Mouse (Mus musculus) hindbrain, embryonic 16.5 days (tissue): ENCODE results near the gene Elfn1. TPM values are rescaled to one million over a fixed set of nuclear protein-coding genes. Genes with fewer than 3 reads are reported as not detected.

Source experiments
- ATAC-seq: fragments of 200-750 bp; cut with Nextera tagmentation; 2 replicates; pipeline ENCODE4 v1.8.0; 2017; ENCODE audit warnings: moderate TSS enrichment, moderate library complexity
- H3K27ac ChIP-seq: fragments of 300-500 bp; sonication (generic); 2 replicates; pipeline ENCODE4 v1.5.1; 2014; ENCODE audit warnings: low read depth, mild to moderate bottlenecking, control low read depth, low read length, moderate library complexity
- H3K27me3 ChIP-seq: fragments of 300-500 bp; sonication (generic); replicated peaks from 2 replicates; pipeline ENCODE4 v1.6.1; 2014; ENCODE audit warnings: low read length; ENCODE audit not compliant: control insufficient read depth, insufficient read depth
- H3K36me3 ChIP-seq: fragments of 300-500 bp; sonication (generic); 2 replicates; pipeline ENCODE4 v1.6.1; 2014; ENCODE audit warnings: mild to moderate bottlenecking, low read length, moderate library complexity, mixed read lengths; ENCODE audit not compliant: control insufficient read depth, insufficient read depth
- H3K4me1 ChIP-seq: fragments of 300-500 bp; sonication (generic); 2 replicates; pipeline ENCODE4 v1.6.1; 2014; ENCODE audit warnings: low read depth, low read length; ENCODE audit not compliant: control insufficient read depth, insufficient read depth
- H3K4me2 ChIP-seq: fragments of 300-500 bp; sonication (generic); 2 replicates; pipeline ENCODE4 v1.6.1; 2014; ENCODE audit warnings: mild to moderate bottlenecking, low read length, control low read depth, moderate library complexity
- H3K4me3 ChIP-seq: fragments of 300-500 bp; sonication (generic); 2 replicates; pipeline ENCODE4 v1.5.1; 2014; ENCODE audit warnings: mild to moderate bottlenecking, low read length, control low read depth, moderate library complexity
- H3K9ac ChIP-seq: fragments of 300-500 bp; sonication (generic); 2 replicates; pipeline ENCODE4 v1.6.1; 2014; ENCODE audit warnings: low read depth, mild to moderate bottlenecking, control low read depth, low read length, moderate library complexity
- H3K9me3 ChIP-seq: fragments of 300-500 bp; sonication (generic); 2 replicates; pipeline ENCODE4 v1.6.1; 2014; ENCODE audit warnings: mild to moderate bottlenecking, low read length, moderate library complexity; ENCODE audit not compliant: control insufficient read depth
- WGBS: fragments of 180-500 bp; shearing (Covaris S2); extraction: QIAGEN DNeasy Blood & Tissue Kit; methylation state at CpG from one replicate; pipeline ENCODE4 v1.1.7; 2014; 5-methylcytosine and 5-hydroxymethylcytosine counted together
- polyA plus RNA-seq: library from polyadenylated mRNA; unstranded; fragments of >200 nt; fragmentation: Nextera tagmentation; extraction: Ambion mirVana; gene quantifications from 2 replicates; pipeline ENCODE4 v1.2.1, GENCODE M21; 2015

The Elfn1 gene
- polyA plus RNA-seq, 1 experiment from 2014 or later, result 2.8 TPM

DNA sequence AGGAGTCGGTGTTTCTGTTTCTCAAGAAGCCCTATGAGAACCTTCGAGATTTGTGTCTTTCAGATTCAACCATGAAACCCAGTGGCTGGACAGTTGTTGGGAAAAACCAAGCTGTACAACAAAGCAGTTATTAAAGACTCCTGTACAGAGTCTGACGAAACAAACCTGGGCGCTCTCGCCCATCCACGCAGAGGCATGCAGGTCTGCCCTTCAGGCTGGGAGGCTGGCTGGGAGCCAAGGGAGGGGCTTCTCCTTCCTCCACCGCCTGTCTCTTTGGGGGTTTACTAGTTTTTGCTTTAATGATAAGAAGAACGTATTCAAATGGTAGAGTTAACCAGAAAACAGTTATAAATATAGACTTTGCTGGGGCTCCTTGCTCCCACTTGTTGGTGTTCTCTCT is 99.1 kb downstream of the Elfn1 start:
- H3K27ac ChIP-seq, result no peak overlapping the region
- ATAC-seq, result no peak
- no peak overlapping the region for H3K9ac ChIP-seq
- H3K27me3 ChIP-seq, result no peaks in the 10 kb centered on the region
- H3K36me3 ChIP-seq, result no peaks in the 10 kb centered on the region
- no peaks in the 10 kb centered on the region for H3K9me3 ChIP-seq
- H3K4me1 ChIP-seq, result no peaks in the 10 kb centered on the region
- no peak overlapping the region for H3K4me3 ChIP-seq
- H3K4me2 ChIP-seq, result no peak overlapping the region
- 57% methylated on average over 8 of the region's 8 CpGs for WGBS

DNA sequence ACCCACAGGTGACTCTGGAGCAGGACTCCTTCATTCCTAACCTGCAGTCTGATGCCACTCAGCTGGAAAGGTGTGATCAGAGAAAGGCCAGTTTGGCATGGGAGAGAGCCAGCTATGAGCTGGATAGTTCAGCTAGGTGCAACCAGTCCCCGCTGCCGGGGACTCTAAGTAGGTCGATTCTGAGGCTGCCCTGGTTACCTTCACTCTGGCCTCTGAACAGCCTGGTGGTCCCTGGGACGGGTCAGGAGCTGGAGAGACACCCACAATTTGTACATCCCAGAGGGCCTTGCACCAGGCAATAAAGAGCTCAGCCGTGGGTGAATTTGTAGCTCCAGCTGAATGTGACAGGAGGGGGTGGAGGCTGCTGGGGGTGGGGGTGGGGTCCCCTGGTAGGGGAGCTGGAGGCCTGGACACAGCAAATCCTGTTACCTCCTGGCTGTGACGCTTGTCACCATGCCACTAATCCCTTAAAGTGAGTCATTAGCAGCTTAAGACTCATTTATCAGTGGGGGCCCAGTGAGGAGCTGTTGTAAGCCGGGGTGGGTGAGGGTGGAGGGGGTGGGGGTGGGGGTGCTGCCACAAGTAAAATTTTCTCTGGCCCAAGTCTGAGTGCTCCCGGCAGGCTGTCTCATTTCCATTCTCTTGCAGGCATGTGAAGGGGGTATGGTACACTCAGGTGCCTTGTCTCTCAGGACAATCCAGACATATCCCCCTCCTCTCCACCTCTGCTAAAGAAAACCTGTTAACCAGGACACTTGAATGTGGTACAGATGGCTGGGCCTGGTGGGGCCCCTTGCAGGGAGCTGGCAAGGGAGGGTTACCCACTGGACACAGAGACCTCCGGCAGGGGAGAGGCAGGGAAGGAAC is 100.1 kb downstream of the Elfn1 start:
- Histone ChIP-seq H3K4me3 (no peak overlapping the region), H3K27me3 (no peaks in the 10 kb centered on the region), H3K36me3 (no peaks in the 10 kb centered on the region), H3K4me1 (no peaks in the 10 kb centered on the region), H3K9me3 (no peaks in the 10 kb centered on the region), H3K27ac (no peak overlapping the region), H3K9ac (no peak overlapping the region), H3K4me2 (no peak overlapping the region)
- 0 out of 2 replicates have a peak, but pooled peaks have one; percentile 48 for ATAC-seq
- 51% methylated on average over 9 of the region's 9 CpGs for WGBS

DNA sequence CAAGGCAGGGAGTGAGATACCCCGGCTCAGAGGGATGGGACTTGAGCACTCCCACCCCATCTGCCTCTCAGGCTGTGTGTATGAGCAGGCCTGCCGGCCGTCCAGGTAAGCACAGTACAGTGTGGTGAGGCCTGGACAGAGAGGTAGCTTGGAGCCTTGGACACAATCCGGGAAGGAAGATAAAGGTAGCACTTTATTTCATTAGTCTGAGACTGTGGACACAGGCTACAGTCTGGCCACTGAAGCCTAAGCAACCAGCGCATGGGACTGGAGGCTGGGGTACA is 100.7 kb downstream of the Elfn1 start:
- Histone ChIP-seq H3K36me3 (no peaks in the 10 kb centered on the region), H3K4me2 (no peak overlapping the region), H3K27ac (no peak overlapping the region), H3K9ac (no peak overlapping the region), H3K9me3 (no peaks in the 10 kb centered on the region), H3K27me3 (no peaks in the 10 kb centered on the region), H3K4me3 (no peak overlapping the region), H3K4me1 (no peaks in the 10 kb centered on the region)
- WGBS, result 72% methylated on average over 5 of the region's 5 CpGs
- no peak for ATAC-seq

DNA sequence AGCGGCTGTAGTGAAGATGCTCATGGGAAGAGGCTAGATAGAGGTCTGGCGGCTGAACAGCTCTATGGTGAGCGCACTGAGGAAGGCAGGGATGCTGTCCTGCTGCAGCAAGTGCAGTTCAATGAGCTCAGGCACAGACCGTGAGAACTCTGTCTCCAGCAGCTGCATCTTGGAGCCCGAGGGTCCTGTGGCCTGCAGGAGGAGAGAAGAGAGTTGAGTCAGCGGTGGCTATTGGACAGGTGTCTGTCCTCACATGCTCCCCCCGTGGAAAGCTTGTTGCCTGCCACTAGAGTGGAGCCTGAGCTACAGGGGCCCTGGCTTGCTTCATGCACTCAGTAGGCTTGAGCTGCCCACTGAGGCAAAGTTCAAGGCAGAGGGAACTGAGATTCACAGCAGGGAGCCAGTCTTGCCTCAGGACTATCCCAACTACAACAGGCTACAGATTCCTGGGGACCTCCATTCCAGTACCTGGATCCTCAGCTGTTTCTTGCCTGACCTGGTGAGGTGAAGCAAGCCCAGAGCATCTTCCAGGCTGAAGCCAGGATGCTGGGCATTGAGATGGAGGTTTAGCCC is 101.4 kb downstream of the Elfn1 start:
- H3K9ac ChIP-seq, result no peak overlapping the region
- H3K4me3 ChIP-seq, result no peak overlapping the region
- no peaks in the 10 kb centered on the region for H3K36me3 ChIP-seq
- H3K4me2 ChIP-seq, result no peak overlapping the region
- no peaks in the 10 kb centered on the region for H3K4me1 ChIP-seq
- no peaks in the 10 kb centered on the region for H3K27me3 ChIP-seq
- no peaks in the 10 kb centered on the region for H3K9me3 ChIP-seq
- H3K27ac ChIP-seq, result no peak overlapping the region
- ATAC-seq, result no peak
- WGBS, result 81% methylated on average over 7 of the region's 7 CpGs

DNA sequence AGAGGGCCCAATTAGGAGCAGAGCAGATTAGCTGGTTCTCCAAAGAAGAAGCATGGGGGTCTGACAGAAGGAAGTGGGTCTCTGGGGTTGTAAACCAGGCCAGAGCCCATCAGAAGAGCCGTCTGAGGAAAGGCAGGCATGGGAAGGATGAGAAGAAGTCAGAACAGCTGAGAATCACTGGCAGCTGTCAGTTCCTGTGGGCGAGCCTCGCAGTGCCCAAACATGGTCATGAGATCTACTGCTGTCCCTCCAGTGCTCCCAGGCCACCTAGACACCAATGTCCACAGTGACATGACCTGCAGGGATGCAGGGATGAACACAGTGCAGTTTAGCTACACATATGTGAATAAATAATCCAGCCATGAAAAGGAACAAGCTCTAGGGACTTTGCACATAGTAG is 102.7 kb downstream of the Elfn1 start:
- no peak overlapping the region for H3K4me2 ChIP-seq
- no peaks in the 10 kb centered on the region for H3K36me3 ChIP-seq
- H3K4me3 ChIP-seq, result no peak overlapping the region
- no peaks in the 10 kb centered on the region for H3K4me1 ChIP-seq
- no peak for ATAC-seq
- WGBS, result 88% methylated on average over 3 of the region's 3 CpGs
- H3K27me3 ChIP-seq, result no peaks in the 10 kb centered on the region
- no peaks in the 10 kb centered on the region for H3K9me3 ChIP-seq
- H3K27ac ChIP-seq, result no peak overlapping the region
- no peak overlapping the region for H3K9ac ChIP-seq

DNA sequence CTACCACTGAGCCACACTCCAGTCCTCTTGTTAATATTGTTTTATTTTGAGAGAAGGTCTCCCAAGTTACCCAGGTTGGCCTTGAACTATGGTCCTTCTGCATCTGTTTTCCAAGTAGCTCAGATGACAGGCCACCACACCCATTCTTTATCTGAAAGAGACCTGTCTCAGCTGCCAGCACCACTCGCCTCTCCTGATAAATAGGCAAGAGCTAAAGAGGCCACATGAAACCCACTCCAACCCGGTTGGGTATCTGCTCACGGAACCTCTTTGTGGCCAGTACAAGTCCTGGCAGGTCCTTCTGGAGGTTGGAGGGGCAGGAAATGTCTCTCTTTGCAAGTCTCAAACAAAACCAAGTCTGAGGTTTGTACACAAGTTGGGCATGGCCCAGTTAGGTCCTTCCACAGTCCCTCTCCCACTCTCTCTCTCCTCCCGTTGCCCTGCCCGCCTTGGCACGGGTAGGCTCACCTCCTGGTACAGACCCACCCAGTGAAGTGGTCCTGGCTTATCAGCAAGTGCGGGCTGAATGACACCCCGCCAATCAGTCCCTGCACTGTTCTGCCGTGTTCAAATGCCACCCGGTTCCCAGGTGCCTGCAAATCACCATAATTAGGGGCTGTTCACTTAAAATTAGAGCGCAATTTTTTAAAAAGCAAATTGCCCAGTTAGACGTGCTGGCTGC is 104.7 kb downstream of the Elfn1 start:
- no peak for ATAC-seq
- H3K27me3 ChIP-seq, result no peaks in the 10 kb centered on the region
- H3K4me2 ChIP-seq, result no peak overlapping the region
- H3K9me3 ChIP-seq, result no peaks in the 10 kb centered on the region
- no peak overlapping the region; the same call in 1 of the 2 replicates for H3K9ac ChIP-seq
- 85% methylated on average over 12 of the region's 12 CpGs for WGBS
- H3K4me3 ChIP-seq, result no peak overlapping the region
- no peaks in the 10 kb centered on the region for H3K36me3 ChIP-seq
- H3K27ac ChIP-seq, result no peak overlapping the region
- no peaks in the 10 kb centered on the region for H3K4me1 ChIP-seq

DNA sequence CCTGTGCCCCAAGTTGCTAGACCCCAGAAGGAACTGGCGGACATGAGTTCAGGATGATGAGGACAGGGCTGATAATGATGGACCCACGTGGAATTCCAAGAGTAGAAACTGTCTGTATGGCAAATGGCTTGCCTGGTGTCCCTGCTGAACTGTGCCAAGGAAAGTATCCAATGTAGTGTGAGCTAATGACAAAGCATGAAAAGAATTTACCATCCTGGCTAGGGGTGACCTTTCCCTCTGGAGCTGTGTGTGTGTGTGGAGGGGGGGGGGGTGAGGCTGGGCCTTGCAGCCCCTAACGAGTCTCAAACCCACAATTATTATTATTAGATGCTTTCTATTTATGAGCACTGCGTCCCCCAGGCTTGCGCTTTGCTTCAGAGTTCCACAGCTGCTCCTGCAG is 105.9 kb downstream of the Elfn1 start:
- Histone ChIP-seq H3K4me3 (no peak overlapping the region), H3K4me1 (no peaks in the 10 kb centered on the region), H3K4me2 (no peak overlapping the region), H3K27ac (no peak overlapping the region), H3K9me3 (no peaks in the 10 kb centered on the region), H3K9ac (no peak overlapping the region), H3K27me3 (no peaks in the 10 kb centered on the region), H3K36me3 (no peaks in the 10 kb centered on the region)
- WGBS, result 74% methylated on average over 5 of the region's 5 CpGs
- ATAC-seq, result no peak; the same call in 1 of the 2 replicates

DNA sequence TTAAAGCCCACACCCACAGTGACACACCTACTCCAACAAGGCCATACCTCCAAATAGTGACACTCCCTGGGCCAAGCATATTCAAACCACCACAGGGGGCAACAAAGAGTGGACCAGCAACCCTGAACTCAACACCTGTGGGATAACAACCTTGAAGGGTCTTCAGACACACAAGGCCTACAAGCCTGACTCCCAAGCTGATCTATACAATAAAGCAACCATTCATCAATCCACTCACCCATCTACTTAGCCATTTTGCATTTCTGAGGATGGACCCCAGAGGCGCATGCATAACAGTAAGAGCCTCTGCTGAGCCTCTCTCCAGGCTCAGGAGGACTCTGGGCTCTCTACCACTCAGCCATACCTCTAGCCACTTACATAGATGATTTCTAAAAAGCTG is 109.2 kb downstream of the Elfn1 start:
- H3K4me1 ChIP-seq, result peaks cover 5% of the 10 kb centered on the region
- no peak overlapping the region for H3K4me3 ChIP-seq
- no peaks in the 10 kb centered on the region for H3K27me3 ChIP-seq
- no peak overlapping the region for H3K27ac ChIP-seq
- no peak overlapping the region for H3K4me2 ChIP-seq
- H3K9ac ChIP-seq, result no peak overlapping the region
- H3K36me3 ChIP-seq, result no peaks in the 10 kb centered on the region
- no peak for ATAC-seq
- 96% methylated on average over 1 of the region's 1 CpGs for WGBS
- no peaks in the 10 kb centered on the region for H3K9me3 ChIP-seq

DNA sequence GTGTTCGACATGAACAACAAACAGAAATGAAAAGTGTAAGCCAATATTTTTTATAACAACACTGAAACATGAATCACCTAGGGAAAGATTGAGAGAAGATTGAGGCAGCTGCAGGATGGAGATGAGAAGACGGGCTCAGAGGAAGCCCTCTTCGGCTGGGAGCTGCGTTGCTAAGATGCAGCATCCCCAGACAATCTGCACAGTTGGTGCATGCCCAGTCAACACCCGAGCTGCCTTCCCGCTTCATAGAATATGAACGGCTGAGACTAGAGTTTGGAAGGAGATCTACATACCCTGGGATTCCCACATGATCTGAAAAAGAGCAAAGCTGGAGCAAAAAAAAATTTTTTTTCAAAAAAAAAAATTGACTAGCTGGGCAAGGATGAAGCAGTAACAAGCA is 111.0 kb downstream of the Elfn1 start:
- Histone ChIP-seq H3K4me1 (peaks cover 20% of the 10 kb centered on the region), H3K27me3 (no peaks in the 10 kb centered on the region), H3K27ac (no peak overlapping the region), H3K4me3 (no peak overlapping the region), H3K9me3 (no peaks in the 10 kb centered on the region), H3K4me2 (no peak overlapping the region), H3K9ac (no peak overlapping the region), H3K36me3 (no peaks in the 10 kb centered on the region)
- ATAC-seq, result no peak
- WGBS, result 64% methylated on average over 7 of the region's 7 CpGs
